Mouse (Mus musculus) gastrocnemius, adult 18-20 months (tissue): ENCODE measurements at regions not wholly inside any gene's neighbourhood (a gene's known extent, or its start where the extent isn't known, plus 50 kb on each side); places are given as distances from the start of the nearest gene placed in this dataset.

Source experiments
- DNase-seq: peaks from one replicate; pipeline ENCODE4 v3.0.0; 2021; ENCODE audit warnings: low spot score

DNA sequence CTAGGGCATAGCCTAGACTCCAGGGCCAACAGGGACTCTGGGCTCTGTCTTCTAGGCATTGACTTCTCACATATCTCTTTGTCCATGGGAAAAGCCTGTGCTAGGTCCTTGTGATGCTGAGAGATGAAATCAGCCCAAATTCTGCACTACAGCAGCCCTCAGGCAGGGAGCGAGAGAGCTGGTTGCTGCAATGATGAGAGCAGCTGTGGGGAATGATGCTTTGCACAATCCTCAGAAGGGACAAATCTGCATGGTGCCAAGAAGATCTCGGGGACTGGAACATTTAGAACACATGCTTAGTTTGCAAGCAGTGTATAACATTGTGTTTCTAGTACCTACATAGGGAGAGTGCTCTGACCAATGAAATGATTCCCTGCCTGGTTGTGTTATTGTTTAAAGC lies 259.2 kb upstream of the Trib2 start:
- DNase-seq = peak; percentile 58

DNA sequence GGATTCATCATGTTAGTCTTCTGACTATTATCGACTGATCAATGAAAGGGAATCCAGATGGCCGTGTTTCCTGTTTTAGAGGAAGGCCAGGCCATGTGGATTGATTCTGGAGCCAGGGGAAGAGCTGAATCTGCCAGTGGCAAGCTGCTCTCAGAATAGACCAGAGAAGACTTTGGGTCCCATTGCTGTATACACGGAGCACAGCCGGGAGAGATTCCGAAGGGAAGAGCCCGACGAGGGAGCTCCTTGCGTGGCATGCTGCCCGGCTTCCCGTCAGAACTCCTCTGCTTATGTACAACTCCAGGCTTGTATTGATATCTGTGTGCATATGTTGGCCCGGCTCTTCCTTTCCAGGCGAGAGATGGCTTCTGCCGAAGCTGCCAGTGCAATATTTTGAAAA lies 252.2 kb upstream of the Trib2 start:
- DNase-seq = no peak

DNA sequence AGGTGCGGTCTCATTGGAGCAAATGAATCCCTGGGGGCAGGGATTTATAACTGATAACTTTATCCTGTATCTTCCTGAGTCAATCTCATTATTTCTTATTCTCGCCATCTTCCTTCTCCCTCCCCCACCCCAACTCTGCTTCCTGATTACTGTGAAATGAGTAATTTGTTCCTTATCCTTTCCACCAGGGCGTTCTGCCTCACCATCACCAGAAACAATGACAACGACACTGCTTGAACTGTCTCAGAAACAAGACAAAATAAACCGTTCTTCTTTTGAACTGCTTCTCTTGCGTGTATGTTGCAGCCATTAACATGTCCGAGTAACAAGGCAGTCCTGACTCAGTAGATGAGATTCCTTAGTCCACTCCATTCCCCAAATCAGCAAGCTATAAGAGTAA lies 246.0 kb upstream of the Trib2 start:
- no peak for DNase-seq

DNA sequence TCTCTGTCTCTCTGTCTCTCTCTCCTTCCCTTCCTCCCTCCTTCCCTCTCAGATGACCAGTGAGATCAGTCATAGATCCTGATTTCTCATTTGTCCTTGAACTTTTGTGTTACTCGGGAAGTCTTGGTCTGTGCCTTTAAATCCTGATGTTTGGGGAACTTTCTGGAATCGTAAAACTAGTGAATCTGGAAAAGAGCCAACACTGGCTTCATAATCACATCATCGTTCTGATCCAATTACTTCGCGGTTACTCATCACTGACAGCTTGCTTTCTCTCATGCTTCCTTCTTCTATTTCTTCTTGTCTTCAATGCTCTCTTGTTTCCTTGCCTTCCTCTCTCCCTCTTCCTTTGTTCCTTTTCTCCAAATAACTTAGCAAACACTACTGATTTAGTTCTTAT lies 243.7 kb upstream of the Trib2 start:
- peak; percentile 29 for DNase-seq

DNA sequence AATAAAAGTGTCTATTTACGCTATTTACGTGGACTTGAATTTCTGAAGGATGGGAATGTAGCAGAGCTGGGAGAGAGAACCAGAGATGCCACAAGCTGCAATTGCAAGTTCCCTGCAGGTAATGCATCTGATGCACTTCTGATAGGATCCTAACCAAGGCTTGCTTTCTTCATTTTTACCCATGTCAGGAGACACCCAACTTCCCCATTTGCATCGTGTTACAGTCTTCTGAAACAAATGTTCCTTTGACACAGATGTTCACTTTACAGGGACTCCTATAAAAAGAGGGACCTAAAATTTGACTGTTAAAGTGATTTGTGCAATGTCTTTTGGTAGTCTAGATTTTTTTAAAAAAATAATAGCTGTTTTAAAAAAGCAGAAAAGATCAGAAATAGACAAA lies 241.5 kb upstream of the Trib2 start:
- no peak for DNase-seq

DNA sequence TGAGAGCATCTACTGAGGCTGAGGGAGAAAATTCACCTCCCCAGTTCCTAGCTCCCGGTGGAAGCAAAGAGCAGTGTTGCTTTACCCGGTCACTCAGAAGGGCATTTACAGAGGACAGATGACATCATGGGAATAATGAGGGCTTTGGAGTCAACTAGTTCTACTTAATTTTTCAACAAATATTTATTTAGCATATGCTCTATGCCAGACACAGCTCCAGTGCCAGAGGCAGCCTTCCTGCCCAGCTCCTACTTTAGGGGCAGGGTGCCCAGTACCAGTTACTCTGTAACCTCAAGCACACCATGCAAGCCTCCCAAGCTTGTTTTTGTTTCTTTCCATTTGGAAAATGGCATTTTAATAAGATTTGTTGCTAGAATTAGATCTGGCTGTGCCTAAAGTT lies 240.1 kb upstream of the Trib2 start:
- no peak for DNase-seq

DNA sequence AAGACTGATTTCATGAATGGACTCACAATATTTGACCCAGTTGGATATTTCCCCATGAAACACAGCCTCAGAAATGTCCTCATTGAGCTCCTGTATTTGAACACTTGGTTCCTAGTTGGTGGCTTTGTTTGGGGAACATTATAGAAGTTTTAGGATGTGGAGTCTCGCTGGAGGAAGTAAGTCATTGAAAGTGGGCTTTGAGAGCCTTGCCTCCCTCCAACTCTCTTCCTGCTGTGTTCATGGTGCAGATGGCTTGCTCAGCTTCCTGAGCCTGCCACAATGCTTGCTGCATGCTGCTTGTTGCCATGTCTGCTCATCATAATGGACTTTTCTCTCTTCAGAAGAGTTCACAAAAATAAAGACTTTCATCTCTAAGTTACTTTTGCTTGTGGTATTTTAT lies 239.5 kb upstream of the Trib2 start:
- no peak for DNase-seq

DNA sequence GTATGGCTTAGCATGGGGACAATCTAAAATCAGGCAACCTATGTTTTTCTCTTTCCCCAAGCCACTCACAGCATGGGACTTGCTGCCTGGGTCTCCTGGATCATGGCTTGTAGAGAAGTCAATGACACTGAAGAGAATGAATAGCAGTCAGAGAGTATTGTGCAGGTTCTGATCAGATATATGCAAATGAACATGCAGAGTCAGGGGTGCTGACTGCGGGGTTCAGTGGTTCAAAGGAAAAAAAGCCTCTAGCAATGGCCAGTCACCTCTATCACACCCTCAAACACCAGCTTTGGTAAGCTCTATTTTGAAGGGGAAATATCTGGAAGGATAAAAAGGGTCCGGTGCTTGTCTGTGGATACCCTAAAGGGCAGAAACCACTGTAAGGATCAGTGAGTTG lies 237.9 kb upstream of the Trib2 start:
- no peak for DNase-seq

DNA sequence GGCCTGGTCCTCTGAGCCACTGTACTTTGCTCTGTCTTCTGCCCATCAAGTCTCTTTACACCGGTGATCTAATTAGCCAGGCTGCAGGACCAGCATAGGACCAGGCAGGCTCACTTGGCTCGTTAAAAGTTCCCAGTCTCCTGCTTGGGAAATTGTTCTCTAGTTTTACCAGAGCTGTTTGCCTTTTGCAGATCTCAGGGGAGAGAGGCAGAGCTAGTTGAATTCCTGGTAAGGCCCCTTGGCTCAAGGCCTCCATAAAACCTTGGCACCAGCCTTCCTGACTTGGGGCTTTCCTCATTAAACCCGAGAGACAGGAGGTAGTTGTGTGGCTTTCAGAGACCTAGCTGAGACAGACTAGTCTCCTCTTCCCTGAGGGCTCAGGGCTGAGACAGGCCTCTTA lies 237.0 kb upstream of the Trib2 start:
- no peak for DNase-seq

DNA sequence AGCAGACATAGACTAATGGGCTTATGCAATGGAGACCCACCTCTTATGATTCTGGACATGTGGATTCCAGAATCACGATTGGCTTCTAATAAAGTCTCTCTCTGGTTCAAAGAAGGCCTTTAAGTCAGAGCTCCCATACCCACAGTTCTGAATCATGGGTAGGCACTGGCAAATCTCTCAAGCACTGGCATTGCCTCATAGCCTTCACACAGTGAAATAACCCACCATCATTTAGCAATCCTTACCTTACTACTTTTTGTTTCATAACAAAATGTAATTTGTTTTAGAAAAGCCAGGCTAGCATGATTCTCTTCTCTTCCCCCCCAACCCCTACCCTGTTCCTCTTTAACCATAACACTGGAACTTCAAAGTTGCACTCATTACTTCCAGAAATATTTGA lies 236.3 kb upstream of the Trib2 start:
- no peak for DNase-seq

DNA sequence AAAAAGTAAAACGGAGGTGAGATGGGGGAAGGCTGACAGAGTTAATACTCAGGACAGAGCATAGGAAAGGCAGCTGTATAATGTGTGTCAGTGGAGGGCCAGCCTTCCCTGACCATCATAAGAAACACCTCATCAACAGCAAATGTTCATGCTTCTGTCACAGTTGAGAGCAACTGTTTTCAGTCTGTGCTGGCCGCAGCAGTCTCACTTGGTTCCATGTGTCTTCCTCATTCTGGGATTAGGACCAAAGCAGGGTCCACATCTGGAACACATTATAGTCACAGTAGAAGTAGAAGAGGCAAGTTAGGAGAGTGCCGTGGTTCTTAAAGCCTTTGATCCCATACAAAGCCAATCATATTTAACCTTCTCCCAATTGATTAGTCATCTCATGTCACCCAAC lies 235.6 kb upstream of the Trib2 start:
- DNase-seq = peak; percentile 43

DNA sequence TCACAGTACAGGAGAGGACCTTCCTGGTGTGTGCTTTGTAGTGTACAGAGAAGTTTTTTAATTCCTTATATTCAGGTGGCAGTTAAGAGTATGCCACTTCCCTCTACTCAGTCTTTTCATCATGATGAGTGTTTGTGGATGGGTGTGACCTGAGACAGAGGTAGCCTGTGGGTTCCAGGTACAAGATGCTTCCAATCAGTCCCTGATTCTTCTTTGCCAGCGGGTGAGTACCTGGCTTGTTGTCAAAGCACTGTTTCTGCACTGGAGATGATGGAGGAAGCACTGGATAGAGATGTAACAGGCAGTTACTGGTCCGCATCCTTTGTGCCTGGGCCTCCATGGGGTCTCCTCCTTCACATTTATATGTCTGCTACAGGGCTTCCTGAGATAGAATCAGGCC lies 234.7 kb upstream of the Trib2 start:
- no peak for DNase-seq

DNA sequence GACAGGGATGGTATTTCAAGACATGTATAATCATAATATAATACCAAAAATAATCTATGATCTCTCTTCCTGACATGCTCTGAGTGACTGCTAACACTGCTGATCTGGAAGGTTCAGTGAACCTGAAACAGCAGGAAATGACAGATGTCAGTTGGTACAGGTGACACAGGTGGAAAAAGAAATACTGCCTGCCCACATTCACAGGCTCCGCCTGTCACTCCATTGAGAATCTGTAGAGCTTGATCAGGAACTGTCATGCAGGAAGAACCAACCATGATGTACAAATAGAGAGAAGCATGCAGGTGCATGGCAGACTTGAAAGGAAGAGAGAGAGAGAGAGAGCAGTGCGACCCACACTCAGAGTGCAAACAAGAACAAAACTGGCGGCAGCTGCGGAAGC lies 232.8 kb upstream of the Trib2 start:
- DNase-seq = no peak

DNA sequence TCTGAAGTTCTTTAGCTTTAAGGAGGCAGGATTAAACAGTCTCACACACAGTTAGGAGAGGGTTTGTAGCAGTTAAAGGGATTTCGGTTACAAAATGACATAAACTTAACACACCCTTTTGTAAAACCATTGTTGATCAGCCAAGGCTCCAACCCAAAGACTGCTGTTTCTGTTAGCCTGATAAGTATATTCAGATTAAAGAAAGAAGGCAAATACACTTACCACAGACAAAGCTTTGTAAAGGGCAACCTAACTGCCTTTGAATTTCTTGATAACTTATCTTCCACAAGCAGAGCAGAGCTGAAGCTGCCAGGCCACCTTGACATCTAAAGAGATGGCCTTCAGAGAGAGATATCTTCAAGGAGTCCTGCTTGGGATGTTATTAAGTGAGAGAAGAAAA lies 229.9 kb upstream of the Trib2 start:
- DNase-seq = no peak

DNA sequence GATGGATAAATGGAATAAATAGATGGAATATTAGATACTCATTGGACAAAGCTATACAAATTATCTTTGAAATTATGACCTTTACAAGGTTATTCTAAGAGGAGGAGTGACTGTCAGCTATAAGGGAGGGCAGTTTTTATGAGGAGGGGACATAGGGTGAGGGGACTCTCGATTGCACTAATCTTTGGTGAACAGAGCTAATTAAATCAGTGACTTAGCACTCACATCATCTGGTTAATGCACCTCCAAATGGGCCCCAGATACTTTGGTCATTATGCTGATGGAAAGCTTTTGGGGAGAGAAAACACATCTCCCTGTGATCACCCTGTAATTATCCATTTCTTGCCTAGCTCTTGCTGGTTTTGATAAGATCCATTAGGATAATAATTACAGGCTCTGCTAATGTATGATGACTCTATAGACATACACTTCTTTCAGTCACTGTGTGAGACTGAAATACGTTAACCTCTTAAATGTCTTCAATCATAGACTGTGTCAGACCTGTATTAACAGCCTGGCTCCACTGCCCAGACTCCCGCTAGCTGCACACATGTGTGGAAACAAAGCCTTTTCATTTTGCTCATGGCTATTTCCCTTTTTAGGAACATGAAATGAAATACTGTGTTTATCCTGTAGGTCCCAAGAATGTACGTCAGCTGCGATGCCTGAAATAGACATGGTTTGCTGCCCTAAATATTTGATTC lies 229.2 kb upstream of the Trib2 start:
- peak; percentile 23 for DNase-seq

DNA sequence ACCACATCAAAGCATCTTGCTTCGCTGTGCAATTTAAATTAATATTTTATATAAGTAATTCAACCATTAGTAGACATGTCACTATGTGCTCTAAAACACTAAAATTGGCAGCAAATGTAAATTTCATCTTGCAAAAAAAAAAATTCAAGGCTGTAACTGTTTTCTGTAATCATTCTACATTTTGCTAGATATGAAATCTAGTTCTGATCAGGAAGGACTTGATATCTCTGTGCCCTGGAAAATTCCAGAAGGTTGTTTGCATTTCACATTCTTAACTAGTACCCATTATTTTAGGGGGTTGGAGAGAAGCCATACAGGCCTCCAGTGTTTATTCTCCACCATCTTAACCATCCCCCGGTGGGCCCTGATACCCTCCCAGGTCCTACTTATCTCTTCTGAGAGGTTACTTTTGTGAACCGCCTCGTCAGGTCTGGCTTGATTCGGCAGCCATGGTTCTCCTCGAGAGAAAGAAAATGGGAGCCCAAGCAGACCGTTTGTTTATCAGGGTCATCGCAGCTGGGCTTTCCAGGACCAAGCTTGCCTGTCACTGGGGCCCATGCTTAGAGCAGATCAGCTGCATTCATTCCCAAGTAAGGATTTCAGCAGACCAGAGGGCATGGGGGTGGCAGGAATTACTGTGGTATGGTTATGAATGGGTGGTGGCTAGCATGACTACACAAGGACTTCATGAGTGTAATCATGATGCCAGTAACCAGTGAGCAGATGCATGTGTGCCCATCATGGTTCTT lies 226.9 kb upstream of the Trib2 start:
- DNase-seq = no peak

DNA sequence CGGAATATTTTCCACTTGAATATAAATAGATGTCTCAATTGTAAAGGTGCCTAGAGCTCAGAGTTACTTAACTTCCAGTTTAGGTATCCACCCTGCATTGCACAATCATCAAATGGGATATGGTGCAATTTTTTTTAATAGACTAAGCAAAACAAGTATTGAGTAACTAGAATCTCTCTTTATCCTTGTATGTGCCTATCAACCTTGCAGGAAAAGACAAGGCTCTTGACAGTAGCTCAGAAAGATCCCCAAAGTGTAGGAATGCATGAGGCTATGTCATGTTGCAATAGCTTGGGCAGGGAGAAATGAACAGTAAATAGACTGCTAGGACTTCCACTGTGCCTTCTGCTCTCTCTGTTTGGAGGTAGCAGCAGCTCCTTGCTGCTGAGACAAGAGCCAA lies 225.6 kb upstream of the Trib2 start:
- DNase-seq = peak; percentile 36

DNA sequence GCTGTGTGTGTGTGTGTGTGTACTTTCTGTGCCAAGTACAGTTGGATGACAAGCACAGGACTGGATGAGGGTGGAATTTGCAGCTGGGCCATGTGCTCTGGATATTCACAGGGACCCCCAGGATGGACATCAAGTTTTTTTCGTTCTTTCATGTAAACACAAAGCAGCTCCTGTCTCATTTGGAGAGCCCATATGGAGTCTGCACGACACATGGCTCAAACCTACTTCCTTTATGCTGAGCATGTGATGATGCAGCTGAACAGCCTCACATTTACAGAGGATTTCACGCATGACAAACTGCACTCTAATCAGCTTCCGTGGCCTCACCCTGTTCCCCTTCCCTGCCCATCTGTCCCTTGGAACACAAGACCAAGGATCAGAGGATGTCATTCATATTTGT lies 224.4 kb upstream of the Trib2 start:
- DNase-seq = no peak

DNA sequence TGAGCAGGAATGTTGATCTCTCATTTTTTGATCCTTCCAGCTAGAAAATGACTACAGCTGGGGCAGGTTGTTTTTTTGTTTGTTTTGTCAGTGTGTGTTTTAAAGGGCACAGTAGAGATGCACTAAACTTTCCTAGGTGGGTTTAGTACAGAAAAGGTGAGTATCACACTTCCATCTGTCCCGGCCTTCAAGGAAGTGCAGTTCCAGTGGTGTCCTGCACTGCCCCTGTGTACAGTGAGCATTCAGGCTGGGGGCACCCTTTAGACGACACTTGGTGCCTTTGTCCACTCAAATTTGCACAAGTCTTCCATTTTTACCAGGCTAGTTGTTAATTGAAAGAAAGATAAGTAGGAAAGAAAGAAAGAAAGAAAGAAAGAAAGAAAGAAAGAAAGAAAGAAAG lies 218.8 kb upstream of the Trib2 start:
- no peak for DNase-seq

DNA sequence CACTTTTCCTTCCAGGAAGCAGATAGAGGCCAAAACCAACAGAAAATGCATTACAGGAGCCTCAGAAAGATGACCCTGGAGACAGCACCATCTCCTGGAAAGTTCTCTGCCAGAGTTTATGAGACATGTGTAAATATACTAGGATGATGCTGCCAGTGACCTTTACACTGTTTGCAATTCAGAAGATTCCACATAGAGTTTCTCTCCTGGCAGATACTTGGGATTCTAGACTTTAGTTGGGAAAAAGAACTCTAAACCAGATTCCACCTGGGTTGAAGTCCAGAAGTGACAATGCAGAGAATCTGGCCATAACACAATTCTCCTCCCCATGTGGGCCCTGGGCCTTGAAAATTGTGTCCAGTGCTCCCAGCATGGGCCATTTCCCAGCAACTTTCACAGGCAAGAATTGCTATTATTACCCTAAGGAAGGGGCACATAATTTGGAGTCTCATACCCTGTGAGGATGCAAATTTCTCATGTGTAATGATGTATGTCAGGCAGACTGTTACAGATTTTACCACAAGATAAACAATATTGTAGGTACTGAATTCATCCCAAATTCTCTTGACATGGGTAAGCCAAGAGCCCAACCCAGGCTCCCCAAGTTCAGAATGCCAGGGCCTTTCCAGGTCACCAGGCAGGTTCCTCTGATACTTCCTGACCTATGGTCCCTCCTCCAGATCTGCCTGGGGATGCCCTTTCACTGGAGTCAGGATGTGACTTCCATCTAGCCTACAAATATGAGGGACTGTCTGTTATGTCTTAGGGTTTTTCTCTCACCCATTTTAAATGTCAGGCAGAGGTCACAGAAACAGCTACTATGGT lies 218.2 kb upstream of the Trib2 start:
- no peak for DNase-seq

DNA sequence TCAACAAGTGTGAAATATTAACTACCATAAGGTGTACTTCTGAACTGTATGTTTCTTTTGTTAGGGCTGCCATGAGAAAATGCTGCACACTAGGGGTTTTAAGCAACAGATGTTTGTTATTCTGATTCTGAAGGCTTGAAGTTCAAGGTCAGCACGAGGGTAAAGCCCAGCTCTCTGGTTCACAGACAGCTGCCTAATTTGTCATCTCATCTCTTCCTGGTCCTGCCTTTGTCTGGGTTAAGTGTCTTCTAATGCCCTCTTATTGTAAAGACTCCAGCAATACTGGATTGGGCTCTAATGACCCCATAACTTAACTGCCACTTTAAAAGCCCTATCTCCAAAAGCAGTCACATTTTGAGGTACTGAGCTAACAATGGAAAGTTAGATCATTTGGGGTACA lies 209.9 kb upstream of the Trib2 start:
- DNase-seq = no peak

DNA sequence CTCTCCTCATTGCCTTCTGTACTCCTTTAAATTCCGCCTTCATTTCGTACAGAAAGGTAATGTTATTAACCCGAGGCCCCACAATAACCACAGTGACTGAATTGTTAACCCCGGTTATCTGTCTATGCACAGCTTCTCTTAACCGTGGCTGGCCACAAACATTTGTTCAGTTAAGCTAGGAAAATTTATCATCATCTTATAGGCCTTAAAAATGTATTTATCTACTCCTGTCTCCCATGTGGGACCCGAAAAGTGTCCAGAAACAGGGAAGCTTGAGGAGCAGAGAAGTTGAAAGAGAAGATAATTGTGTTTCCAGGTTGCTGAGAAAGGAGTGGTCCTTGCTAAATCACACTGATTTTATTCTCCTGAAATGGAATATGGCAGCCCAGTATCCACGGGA lies 206.6 kb upstream of the Trib2 start:
- DNase-seq = no peak
